Mouse (Mus musculus) embryonic stem cell, embryonic (primary cell): ENCODE measurements around the gene 4932438H23Rik.

Source experiments
- CTCF ChIA-PET, 4 experiments: fragments of 300-600 bp in 2 of 4; fragments of 350-600 bp in 2 of 4; sonication (Branson Sonifier 250); formaldehyde crosslinking; loops; one replicate each; lab custom pipeline; 2022; ENCODE audit warnings: inconsistent platforms in 2 of 4; lab: Charles Lee
- POLR2A ChIA-PET, 4 experiments: fragments of 300-600 bp in 2 of 4; fragments of 350-600 bp in 2 of 4; sonication (Branson Sonifier 250); formaldehyde crosslinking; loops; one replicate each; lab custom pipeline; 2022; ENCODE audit warnings: antibody characterized with exemption in 4 of 4, inconsistent platforms in 1 of 4; lab: Charles Lee

The 4932438H23Rik gene

DNA sequence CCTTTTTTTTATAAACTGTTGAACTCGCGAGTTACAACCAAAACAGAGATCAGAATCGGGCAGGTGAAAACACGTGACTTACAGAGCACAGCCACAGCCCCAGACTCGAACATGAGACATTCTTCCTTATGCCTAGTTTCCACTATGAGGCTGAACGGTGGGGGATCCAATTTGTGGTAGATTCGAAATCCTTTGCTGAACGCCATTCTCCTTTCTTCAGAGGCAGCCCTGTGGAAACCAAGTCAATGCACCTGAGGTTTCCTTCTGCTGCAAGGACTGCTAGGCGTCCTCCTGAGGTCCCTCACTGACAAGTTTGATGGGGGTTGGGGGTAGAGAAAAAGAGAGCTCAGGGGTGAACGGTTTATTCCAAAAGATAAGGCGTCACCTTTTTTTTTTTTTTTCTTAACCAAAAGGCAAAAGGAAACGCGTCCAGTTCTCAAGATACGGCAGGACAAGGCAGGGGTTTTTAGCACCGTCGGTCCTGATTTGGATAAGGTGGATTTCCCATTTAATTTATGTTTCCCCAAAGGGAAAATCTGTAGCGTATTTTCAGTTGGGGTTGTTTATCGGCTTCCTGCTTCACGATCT, 84.9 kb downstream of the 4932438H23Rik start:
- CTCF ChIA-PET: interaction anchor here in 3 of 4 experiments (0.5 to 2.5 kb wide), 4 partner anchors 13 to 931 kb away, joined by 3 to 8 read pairs (median 4); partner anchors contain the start of gene Paxbp1 (in 1 of the 3)
- POLR2A ChIA-PET: interaction anchor here (0.6 to 3.3 kb wide), 21 partner anchors 9 to 475 kb away, joined by 3 to 21 read pairs (median 6); partner anchors contain the start of genes Cfap298 (in 3 of the 4), Ifnar1 (in 1 of the 4) and Paxbp1 (in 1 of the 4)

DNA sequence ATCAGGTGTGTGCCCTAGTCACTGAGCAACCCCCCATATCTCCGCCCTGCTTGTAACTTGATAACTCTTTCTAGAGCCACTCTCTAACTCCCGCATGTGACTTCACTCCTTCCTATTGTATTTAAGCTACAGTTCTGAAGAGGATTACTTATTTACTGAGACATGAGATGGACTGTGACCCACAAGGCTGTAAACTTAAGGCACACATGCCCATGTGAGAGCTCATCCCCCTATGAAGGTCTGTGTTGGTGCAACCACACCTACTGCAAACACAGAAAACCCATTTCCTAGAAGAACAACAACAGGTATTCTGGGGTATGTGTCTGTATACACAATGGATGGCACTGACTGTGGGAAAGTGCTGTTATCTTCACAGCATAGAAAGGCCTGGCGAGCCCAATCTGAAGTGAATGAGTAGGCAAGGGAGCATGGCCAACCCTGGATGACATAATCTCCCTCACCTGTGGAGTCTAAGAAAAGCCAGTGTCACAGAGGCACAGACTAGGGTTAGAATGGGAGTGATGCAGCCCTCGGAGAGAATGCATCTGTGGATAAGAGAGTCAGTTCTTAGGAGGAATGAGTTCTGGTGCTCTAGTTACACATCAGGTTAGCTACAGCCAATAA, 89.9 kb downstream of the 4932438H23Rik start:
- POLR2A ChIA-PET: interaction anchor here in 2 of 4 experiments (0.6 to 1.4 kb wide), 3 partner anchors 24 to 1025 kb away, joined by 3 to 4 read pairs (median 3); partner anchors contain the start of gene Cfap298 (in 1 of the 2)
- CTCF ChIA-PET: no interaction called here
